Mouse (Mus musculus) cerebellum, postnatal 10 days (tissue): ENCODE measurements around the gene Zfr2.
"Not testable (repeated sequence)": the region's sequence is repeated elsewhere in the genome, so short reads cannot be mapped to it uniquely, and the experiment has no call there.

Experiments
- DNase-seq, 2 experiments: peaks; one replicate each; pipeline ENCODE4 v3.0.0; 2021; ENCODE audit warnings: mixed read lengths in 2 of 2

Gene Zfr2

DNA sequence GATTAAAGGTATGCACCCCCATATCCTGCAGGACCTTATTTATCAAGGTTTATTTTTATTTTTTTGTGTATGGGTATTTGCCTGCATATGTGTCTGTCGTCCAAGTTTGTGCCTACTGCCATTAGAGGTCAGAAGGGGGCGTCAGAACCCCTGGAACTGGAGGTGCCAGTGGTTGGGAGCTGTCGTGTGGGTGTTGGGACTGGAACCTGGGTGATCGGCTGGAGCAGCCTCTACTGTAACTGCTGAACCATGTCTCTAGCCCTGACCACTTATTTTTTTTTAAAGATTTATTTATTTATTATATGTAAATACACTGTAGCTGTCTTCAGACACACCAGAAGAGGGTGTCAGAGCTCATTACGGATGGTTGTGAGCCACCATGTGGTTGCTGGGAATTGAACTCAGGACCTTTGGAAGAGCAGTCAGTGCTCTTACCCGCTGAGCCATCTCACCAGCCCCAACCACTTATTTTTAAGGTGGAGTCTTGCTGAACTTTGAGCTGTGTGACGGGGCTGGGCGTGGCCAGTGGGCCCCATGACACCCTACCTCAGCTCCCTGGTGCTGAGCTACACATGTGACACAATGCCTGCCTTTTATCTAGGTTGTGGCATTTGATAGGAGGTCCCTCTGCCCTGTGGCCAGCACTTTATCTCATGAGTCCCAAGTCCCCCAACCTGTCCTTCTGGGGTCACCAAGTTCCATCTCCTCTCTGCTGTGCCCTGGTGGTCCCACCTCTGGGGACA, 29.8 kb upstream of the Zfr2 start:
- no peak for DNase-seq

DNA sequence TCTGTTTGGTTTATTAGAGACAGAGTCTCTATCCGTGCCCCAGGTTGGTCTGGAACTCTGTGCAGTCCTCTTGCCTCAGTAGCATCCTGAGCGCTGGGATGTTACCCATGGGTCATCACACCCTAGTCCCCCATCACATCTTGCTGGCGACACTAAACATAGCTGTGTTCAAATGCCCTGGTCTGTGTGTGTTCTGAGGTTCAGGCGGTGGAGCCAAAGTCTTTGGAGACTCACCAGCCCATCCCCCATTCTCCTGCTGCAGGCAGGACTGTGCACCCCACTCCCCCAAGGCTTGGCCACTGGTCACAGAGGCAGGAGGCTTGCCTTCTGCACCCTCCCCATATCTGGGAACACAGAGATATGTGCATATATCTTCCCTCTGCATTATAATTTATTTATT, 28.8 kb upstream of the Zfr2 start:
- peak in 1 of 2 experiments; percentile 39 for DNase-seq

GRCm38 (mm10) chr10:81210154-81210553, 22.8 kb upstream of the Zfr2 start:
- no peak for DNase-seq

DNA sequence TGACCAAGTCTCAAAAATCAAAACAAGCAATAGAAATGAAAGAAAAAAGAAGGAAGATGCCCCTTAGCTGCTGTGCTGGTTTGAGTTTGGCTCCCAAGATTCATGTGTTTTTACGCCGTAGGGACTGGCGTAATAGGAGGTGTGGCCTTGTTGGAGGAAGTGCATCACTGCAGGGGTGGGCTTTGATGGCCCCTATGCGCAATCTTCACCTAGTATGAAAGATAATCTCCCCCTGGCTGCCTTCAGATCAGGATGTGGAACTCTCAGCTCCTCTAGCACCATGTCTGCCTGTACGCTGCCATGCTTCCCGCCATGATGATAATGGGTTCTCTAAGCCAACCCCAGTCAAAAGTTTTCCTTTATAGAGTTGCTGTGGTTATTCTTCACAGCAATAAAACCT, 16.7 kb upstream of the Zfr2 start:
- DNase-seq, result no peak

DNA sequence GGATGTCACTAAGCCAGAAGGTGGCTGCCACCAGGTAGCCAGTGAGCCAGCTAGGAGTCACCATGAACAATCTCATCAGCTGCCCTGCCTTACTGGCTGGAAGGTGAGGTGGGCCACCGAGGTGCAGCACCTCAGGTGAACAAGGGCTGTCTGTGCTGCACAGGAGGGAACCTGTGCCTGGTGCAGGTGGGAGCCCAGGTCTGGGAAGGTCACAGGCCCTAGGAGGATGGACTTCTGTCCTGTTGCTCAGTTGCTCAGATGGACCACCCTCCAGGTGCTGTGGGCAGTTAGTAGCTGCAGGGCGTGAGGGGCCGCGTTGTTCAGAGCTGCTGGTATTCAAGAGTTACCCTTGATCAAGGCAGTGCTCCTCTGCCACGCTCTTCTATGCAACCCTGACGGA, 16.1 kb upstream of the Zfr2 start:
- DNase-seq, result no peak

GRCm38 (mm10) chr10:81217267-81217666, 15.7 kb upstream of the Zfr2 start:
- DNase-seq, result peak; percentile 52 to 58

DNA sequence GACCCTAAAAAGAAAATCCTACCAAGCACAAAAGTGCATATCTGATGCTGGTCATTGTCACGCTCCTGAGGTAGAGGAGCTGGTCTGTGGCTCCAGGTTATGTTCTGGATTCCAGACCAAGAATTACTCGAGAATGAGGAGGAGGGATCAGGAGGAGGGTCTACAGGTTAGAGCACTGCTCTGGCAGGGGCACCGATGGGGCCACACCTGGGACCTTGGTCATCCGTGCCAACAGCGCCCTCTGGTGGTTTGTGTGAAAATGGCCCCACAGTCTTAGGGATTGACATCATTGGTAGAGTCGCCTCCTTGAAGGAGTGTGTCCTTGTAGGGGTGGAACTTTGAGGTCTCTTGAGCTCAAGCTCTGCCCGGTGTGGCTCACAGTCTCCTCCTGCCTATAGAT, 15.0 kb upstream of the Zfr2 start:
- DNase-seq, result peak; percentile 77 to 87

GRCm38 (mm10) chr10:81221402-81222015, 11.4 kb upstream of the Zfr2 start:
- DNase-seq, result peak in 1 of 2 experiments; percentile 18

GRCm38 (mm10) chr10:81223731-81224130, 9.2 kb upstream of the Zfr2 start:
- DNase-seq, result not testable (repeated sequence)

DNA sequence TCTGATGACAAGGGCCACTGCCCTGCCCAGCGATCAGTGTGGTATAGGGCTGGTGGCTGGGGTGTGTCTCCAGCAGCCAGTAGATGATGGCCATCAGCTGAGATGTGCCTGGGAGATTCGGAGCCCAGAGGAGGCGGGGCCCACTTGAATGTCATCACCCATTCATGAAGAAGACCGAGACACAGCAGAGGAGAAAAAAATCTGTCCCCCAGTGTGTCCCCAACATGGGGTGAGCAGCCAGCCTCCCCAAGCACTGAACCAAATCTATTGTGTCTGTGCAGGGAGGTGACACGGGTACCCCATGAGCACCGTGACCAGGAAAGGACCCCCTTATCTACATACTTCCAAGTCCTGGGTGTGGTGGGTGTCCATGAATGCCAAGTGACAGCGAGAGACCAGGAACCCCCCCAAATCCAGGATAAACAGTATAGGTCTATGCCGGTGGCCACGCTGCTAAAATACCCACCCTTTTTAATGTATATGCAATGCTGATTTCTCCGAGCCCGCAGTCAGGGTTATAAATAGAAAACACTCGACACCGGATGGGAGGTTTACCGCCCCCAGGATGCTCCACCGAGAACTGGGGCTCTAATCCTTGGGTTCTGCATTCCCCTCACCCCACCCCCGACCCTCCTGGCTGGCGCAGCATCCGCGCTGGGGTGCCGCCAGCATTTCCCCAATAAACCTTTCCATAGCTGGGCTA, 3.1 kb upstream of the Zfr2 start:
- DNase-seq, result peak; percentile 58 to 62

DNA sequence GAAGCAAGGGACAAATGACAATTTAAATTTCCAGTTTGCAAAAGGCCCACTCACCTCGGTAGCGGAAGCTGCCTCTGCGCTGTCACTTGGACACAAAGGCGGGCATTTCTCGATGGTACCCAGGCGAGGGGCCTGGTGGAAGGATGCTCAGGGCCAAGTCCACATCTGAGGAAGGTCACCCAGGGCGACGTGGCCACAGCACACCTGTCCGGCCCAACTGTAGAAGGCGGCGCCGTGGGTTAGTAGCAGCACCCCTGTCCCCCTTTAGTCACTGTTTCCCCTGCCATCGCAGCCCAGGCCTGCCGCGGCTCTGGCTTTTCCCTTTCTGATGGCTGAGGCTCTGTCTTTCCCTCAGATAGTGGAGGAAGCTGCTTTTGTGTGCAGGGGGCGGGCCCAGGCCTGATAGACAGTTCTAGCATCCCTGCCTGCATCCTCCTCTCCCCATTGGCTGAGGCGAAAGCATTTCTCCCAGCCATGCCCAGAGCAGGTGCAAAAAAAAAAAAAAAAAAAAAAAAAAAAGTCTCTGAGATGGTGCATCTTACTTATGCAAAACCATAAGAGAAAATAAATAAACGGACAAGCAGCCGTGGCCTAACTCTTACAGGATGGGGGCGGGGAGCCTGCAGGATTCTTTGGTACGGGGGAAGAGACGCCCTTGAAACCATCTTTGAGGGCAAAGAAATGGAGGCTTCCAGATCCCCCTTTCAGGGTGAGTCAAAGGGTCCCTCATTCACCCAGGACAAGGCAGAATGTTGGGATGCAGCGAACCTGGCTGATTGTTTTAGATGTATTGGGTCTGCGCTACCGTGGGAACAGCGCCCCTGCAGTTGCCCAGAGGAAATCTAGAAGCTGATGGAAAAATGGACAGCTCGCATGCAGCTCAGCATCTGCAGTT, 2.3 kb upstream of the Zfr2 start, which contains the start of gene Atcay:
Gene Atcay (minus strand): TSS at position 396 of the 895 bp plus-strand sequence.
- DNase-seq, result peak; percentile 88 to 90

DNA sequence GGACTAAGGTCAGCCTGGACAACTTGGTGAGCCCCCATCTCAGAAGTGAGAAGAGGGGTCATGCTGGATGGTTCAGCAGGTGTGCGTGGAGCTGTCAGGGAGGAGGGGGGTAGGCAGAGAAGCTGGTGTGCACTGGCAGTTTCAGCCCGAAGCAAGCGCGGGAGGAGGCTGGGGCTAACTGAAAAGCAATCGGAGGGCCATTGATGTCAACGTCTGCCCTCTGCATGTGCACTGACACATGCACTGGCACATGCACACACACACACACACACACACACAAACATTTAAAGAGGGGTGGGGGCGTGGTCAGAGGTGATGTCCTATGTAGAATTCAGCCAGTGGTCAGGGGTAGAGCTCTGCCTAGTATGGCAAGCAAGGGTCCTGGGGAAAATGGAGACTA, 1.5 kb upstream of the Zfr2 start:
- peak in 1 of 2 experiments; percentile 19 for DNase-seq

DNA sequence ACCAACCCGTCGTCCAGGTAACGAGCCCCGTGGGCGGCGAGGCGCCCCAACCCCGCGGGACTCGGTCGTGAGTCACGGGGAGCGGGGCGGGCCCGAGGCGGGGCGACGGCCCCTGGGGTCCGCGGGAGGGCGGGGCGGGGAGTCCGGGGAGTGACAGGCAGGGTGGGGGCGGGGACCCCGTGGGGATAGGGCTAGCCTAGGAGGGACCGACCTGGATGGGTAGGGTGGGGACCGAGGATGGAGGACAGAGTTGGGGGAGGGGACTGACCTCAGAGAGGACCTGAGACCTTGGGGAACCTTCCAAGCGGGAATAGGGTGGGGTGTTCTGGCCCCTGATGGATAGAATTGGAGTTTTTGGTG, 251 bp downstream of the Zfr2 start:
- no peak for DNase-seq

DNA sequence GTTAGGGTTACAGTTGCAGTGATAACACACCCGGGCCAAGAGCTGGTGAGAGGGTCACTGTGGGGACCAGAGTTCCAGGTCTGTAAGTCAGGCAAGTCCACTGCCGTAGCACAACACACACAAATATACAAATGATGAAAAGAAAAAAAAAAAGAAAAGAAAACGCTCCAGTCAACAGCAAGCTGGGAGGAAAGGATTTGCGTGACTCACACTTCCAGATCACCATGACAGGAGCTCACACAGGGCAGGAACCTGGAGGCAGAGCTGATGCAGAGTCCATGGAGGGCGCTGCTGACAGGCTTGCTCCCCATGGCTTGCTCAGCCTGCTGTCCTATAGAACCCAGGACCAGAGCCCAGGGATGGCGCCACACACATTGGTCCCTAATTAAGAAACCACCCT, 1.3 kb downstream of the Zfr2 start:
- no peak for DNase-seq

DNA sequence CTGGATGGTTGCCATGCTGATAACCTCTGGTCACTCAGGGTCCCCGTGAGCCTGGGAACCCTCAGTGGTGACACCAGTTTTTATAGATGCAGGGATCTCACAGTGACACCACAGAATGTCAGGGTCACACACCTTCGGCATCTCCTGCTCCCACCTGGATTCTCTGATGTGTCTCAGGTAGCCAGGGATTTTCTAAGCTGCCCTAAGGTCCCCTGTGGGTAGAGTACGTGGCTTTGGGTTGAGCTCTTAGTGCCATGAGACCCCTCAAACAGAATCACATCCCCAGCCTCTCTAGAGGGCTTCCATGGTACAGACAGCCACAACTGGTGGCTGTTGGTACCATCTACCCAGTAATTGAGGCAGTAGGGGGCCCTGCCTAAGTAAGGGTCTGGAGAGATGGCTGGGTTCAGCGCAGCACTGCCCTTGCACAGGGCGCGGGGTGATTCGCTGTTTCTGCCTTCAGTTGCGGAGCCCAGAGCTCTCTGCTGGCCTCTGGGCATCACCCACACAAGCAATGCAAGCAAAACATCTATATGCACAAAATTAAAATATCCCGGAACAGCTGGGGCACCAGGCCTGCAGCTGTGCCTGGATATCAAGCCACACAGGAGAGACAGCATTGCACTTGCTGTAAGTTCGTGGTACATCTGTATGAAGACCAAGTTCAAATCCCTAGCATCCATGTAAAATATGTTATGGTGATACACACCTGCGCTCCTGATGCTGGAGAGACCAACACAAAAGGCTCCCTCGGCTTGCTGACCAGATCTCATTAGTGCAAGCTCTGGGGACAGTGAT, 3.7 kb downstream of the Zfr2 start:
- peak in 1 of 2 experiments; percentile 7 for DNase-seq

DNA sequence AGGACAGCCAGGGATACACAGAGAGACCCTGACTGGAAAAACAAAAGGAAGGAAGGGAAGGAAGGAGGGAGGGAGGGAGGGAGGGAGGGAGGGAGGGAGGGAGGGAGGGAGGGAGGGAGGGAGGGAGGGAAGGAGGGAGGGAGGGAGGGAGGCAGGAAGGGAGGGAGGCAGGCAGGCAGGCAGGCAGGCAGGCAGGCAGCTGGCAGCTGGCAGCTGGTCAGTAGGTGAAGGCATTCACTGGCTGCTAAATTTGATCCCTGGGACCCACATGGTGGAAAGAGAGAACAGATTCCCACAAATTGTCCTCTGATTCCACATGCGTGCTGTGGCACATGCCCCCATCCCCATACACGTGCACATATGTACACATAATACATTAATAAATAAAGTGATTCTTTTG, 5.7 kb downstream of the Zfr2 start:
- DNase-seq, result peak in 1 of 2 experiments; percentile 22

GRCm38 (mm10) chr10:81240876-81241275, 7.9 kb downstream of the Zfr2 start:
- DNase-seq, result peak; percentile 74 to 83

GRCm38 (mm10) chr10:81242021-81242420, 9.1 kb downstream of the Zfr2 start:
- no peak for DNase-seq

- no peak for DNase-seq
These were observed 11.2 kb downstream of the Zfr2 start for GRCm38 (mm10) chr10:81244146-81244545.

GRCm38 (mm10) chr10:81244595-81244994, 11.6 kb downstream of the Zfr2 start:
- peak; percentile 93 to 96 for DNase-seq

- DNase-seq, result no peak
These were observed 12.2 kb downstream of the Zfr2 start for GRCm38 (mm10) chr10:81245166-81245565.

- no peak for DNase-seq
These were observed 14.8 kb downstream of the Zfr2 start for GRCm38 (mm10) chr10:81247804-81248203.
